Mouse (Mus musculus): ENCODE measurements at regions not wholly inside any gene's neighbourhood (a gene's known extent, or its start where the extent isn't known, plus 50 kb on each side); places are given as distances from the start of the nearest gene placed in this dataset.
A peak's percentile ranks its signal among the peaks of the same experiment; 100 is the strongest.
"Not testable (repeated sequence)": the region's sequence is repeated elsewhere in the genome, so short reads cannot be mapped to it uniquely, and the experiment has no call there.

DNA sequence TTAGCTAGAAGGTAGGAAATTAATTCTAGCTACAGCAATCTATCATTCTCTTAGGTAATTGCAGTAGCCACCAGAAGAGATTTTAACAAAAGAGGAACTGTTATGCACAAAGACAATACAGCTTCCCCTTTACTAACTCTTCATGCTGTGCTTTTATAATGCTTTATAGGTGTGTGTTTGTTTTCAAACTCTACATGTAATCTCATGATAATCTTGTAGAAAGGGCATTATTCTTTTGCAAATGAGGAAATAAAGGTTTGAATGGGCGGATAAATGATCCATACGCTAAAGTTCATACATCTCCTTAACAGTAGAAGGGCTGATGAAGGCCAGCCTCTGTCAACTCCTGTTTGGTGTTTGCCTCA lies 273.8 kb upstream of the Pfkp start:
- peaks cover 7% of the 10 kb centered on the region; the same call in 1 of the 2 replicates for H3K27me3 ChIP-seq (ENCODE audit: insufficient read depth, low read length)
- peaks cover 23% of the 10 kb centered on the region for H3K9me3 ChIP-seq (ENCODE audit: low read length)
- peaks cover 13% of the 10 kb centered on the region for H3K4me1 ChIP-seq (replicated peaks; ENCODE audit: low read depth, low read length)
- H3K36me3 ChIP-seq (ENCODE audit: insufficient read depth, low read length): no peaks in the 10 kb centered on the region
- TF ChIP-seq NANOG (IDR thresholded peaks at IDR 0.05; ENCODE audit: borderline replicate concordance, low read length) (peak; percentile 96), CTCF (conservative IDR thresholded peaks at IDR 0.05; ENCODE audit: low read length) (no peak), POU5F1 (IDR thresholded peaks at IDR 0.05; ENCODE audit: borderline replicate concordance, low read length) (peak; percentile 85)
- no peak overlapping the region for H3K4me3 ChIP-seq (replicated peaks; ENCODE audit: low read length)

DNA sequence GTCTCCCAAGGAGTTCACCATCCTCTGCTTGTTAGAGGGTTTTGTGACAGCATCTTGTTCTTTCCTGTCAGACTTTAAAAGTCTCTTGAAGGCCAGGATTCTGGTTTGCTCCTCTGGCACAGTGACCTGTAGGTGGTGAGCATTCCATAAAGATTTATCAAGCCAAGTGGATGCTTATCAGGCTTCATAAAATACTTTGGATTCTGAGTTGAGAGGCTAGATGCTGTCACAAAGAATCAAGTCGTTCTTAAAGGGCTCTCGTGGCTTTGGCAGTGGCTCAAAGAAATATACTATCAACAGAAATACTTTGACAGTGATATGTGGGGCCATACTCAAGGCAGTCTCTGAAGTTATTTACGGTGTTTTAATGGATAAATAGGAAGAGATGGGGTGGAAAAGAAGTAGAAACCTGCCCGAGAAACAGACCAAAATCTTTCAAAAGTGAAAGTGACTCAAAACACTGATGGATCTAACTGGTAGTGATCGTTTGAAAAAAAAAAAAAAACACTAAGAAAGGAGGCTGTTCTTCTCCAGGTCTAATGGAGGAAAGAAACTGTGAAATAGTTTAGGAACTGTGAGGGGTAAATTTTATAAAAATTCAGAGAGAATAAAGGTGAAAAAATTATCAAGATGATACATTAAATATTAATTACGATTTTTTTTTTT lies 273.2 kb upstream of the Pfkp start:
- H3K4me1 ChIP-seq (replicated peaks; ENCODE audit: low read depth, low read length): peaks cover 13% of the 10 kb centered on the region
- no peak overlapping the region for H3K4me3 ChIP-seq (replicated peaks; ENCODE audit: low read length)
- peaks cover 23% of the 10 kb centered on the region for H3K9me3 ChIP-seq (ENCODE audit: low read length)
- H3K36me3 ChIP-seq (ENCODE audit: insufficient read depth, low read length): no peaks in the 10 kb centered on the region
- peaks cover 7% of the 10 kb centered on the region; the same call in 1 of the 2 replicates for H3K27me3 ChIP-seq (ENCODE audit: insufficient read depth, low read length)
- no peak for TF ChIP-seq CTCF (conservative IDR thresholded peaks at IDR 0.05; ENCODE audit: low read length)
- TF ChIP-seq NANOG (IDR thresholded peaks at IDR 0.05; ENCODE audit: borderline replicate concordance, low read length): no peak
- no peak for TF ChIP-seq POU5F1 (IDR thresholded peaks at IDR 0.05; ENCODE audit: borderline replicate concordance, low read length)

DNA sequence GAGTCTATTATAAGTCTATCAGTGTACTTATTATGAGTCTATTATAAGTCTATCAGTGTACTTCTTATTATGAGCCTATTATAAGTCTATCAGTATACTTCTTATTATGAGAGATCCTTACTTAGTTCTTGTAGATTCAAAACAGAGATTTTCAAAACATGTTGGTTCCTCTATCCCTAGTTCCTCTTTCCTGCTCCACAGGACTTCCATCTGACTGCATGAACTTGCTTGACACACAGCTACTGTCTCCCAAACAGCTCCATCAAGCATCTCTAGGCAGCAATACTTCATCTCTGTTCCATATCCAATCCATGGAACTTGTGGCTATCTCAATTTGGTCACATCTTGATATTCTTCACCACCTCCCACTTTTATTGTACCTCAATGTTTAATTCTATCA lies 257.4 kb upstream of the Pfkp start:
- Histone ChIP-seq H3K4me1 (replicated peaks; ENCODE audit: low read depth, low read length) (no peaks in the 10 kb centered on the region), H3K4me3 (replicated peaks; ENCODE audit: low read length) (no peak overlapping the region), H3K9me3 (ENCODE audit: low read length) (no peaks in the 10 kb centered on the region), H3K36me3 (ENCODE audit: insufficient read depth, low read length) (no peaks in the 10 kb centered on the region), H3K27me3 (ENCODE audit: insufficient read depth, low read length) (no peaks in the 10 kb centered on the region)
- TF ChIP-seq CTCF (conservative IDR thresholded peaks at IDR 0.05; ENCODE audit: low read length): no peak
- no peak for TF ChIP-seq NANOG (IDR thresholded peaks at IDR 0.05; ENCODE audit: borderline replicate concordance, low read length)
- TF ChIP-seq POU5F1 (IDR thresholded peaks at IDR 0.05; ENCODE audit: borderline replicate concordance, low read length): no peak

DNA sequence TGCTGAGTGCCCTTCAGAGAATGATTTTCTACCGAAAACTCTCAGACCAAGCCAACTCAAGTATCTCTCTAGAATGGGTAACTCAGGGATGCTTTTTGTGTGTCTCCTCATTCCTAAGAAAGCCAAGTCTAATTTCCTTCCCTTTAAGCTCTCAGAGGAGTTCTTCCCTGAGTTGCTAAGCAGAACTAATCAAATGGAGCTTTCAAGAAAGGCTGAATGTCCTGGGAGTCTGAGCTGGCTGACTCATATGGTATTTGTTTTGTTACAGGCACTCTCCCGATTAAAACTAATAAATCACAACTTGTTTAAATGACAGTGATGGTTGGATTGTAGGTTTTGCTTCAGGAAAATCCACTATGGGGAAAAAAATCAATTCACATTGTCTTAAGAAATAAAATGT lies 253.1 kb upstream of the Pfkp start:
- no peaks in the 10 kb centered on the region for H3K9me3 ChIP-seq (ENCODE audit: low read length)

DNA sequence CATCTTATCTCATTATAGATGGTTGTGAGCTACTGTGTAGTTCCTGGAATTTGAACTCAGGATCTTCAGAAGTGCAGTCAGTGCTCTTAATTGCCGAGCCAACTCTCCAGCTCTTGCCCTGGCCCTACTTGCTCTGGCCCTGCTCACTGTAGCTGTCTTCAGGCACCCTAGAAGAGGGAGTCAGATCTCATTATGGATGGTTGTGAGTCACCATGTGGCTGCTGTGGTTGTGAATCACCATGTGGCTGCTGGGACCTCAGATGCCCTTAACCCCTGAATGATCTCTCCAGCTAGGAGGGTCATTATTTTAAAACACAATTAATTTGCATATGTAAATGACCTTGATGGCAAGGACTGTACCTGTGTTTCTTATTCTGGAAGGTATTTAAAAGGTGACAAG lies 249.1 kb upstream of the Pfkp start:
- H3K4me3 ChIP-seq (replicated peaks; ENCODE audit: low read length): no peak overlapping the region
- no peaks in the 10 kb centered on the region for H3K9me3 ChIP-seq (ENCODE audit: low read length)
- TF ChIP-seq NANOG (IDR thresholded peaks at IDR 0.05; ENCODE audit: borderline replicate concordance, low read length) (no peak), POU5F1 (IDR thresholded peaks at IDR 0.05; ENCODE audit: borderline replicate concordance, low read length) (no peak), CTCF (conservative IDR thresholded peaks at IDR 0.05; ENCODE audit: low read length) (no peak)
- H3K4me1 ChIP-seq (replicated peaks; ENCODE audit: low read depth, low read length): peaks cover 30% of the 10 kb centered on the region
- H3K36me3 ChIP-seq (ENCODE audit: insufficient read depth, low read length): no peaks in the 10 kb centered on the region
- H3K27me3 ChIP-seq (ENCODE audit: insufficient read depth, low read length): no peaks in the 10 kb centered on the region

More for the DNA sequence above, 253.1 kb upstream of the Pfkp start:
- Histone ChIP-seq H3K4me3 (replicated peaks; ENCODE audit: low read length) (no peak overlapping the region), H3K36me3 (ENCODE audit: insufficient read depth, low read length) (no peaks in the 10 kb centered on the region), H3K27me3 (ENCODE audit: insufficient read depth, low read length) (no peaks in the 10 kb centered on the region), H3K4me1 (replicated peaks; ENCODE audit: low read depth, low read length) (peaks cover 30% of the 10 kb centered on the region)
- no peak for TF ChIP-seq POU5F1 (IDR thresholded peaks at IDR 0.05; ENCODE audit: borderline replicate concordance, low read length)
- no peak for TF ChIP-seq CTCF (conservative IDR thresholded peaks at IDR 0.05; ENCODE audit: low read length)
- TF ChIP-seq NANOG (IDR thresholded peaks at IDR 0.05; ENCODE audit: borderline replicate concordance, low read length): no peak

DNA sequence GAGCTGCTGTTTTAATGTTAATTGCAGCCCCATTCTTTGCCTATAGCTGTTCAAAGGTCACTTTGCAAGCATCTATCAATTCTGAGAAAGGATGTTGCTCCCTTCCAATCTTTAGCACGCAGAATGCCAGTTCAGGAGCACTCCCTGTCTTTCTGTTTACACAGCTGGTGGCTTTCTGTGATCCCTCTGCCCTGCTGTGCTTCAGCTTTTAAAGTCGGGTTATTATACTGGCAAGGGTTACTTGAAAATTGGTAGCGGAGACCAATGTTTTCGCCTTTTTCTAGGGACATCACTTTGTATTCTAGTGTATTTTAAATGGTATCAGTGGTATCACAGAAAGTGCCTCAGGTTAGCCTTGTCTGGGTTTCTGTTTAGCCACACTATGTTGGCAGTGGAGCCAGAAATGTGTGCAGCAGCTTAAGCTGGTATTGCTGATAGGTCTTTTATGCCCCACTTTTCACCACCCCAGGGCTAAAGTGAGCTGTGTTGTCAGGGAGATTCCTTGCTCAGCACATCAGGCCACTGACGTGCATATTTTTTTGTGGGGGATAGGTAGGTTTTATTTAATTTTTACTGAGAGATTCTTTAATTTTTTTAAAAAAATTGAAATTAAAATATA lies 243.0 kb upstream of the Pfkp start:
- Histone ChIP-seq H3K9me3 (ENCODE audit: low read length) (no peaks in the 10 kb centered on the region), H3K36me3 (ENCODE audit: insufficient read depth, low read length) (no peaks in the 10 kb centered on the region), H3K4me1 (replicated peaks; ENCODE audit: low read depth, low read length) (peaks cover 5% of the 10 kb centered on the region), H3K27me3 (ENCODE audit: insufficient read depth, low read length) (no peaks in the 10 kb centered on the region), H3K4me3 (replicated peaks; ENCODE audit: low read length) (no peak overlapping the region)
- TF ChIP-seq CTCF (conservative IDR thresholded peaks at IDR 0.05; ENCODE audit: low read length) (no peak), POU5F1 (IDR thresholded peaks at IDR 0.05; ENCODE audit: borderline replicate concordance, low read length) (no peak), NANOG (IDR thresholded peaks at IDR 0.05; ENCODE audit: borderline replicate concordance, low read length) (no peak)

DNA sequence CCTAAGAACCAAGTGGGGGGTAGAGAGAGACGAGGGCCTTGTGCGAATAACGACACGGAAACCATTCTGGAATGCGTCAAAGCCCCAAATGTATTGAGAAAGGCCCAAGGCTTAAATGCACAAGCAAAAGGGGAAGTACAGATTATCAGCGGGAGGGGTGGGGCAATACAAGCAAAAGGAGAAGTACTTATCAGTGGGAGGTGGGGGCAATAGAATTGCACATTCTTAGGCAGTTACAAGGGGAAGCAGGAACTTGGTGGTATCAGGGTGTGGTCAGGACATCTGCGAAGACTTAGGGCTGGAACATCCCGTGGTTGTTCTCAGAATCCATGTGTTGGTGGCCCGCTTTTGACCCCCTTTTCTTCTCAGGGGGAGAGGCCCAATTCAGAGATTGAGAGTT lies 240.9 kb upstream of the Pfkp start:
- not testable (repeated sequence) for H3K27me3 ChIP-seq (ENCODE audit: insufficient read depth, low read length); H3K36me3 ChIP-seq (ENCODE audit: insufficient read depth, low read length); H3K9me3 ChIP-seq (ENCODE audit: low read length); H3K4me3 ChIP-seq (replicated peaks; ENCODE audit: low read length); H3K4me1 ChIP-seq (replicated peaks; ENCODE audit: low read depth, low read length)

DNA sequence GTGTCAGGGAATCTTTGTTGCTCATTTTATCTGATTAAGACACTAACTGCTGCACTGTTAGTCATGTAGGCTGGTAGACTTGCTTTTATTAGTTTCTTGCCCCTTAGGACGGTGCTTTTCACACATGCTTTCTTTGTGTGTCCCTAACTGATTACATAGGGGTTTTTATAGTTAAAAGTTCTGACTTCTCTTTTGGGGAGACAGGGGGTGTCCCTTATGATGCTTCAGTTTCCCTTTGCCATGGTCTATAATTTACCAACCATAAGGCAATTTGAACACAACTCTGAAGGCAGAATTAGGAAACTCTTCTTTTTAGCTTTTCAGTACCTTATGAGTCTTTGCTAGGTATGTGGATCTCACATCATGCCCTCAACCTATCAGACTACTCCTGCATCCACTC lies 239.8 kb upstream of the Pfkp start:
- peaks cover 5% of the 10 kb centered on the region for H3K4me1 ChIP-seq (replicated peaks; ENCODE audit: low read depth, low read length)
- no peak overlapping the region for H3K4me3 ChIP-seq (replicated peaks; ENCODE audit: low read length)
- peaks cover 9% of the 10 kb centered on the region for H3K9me3 ChIP-seq (ENCODE audit: low read length)
- TF ChIP-seq NANOG (IDR thresholded peaks at IDR 0.05; ENCODE audit: borderline replicate concordance, low read length) (no peak), CTCF (conservative IDR thresholded peaks at IDR 0.05; ENCODE audit: low read length) (no peak), POU5F1 (IDR thresholded peaks at IDR 0.05; ENCODE audit: borderline replicate concordance, low read length) (no peak)
- no peaks in the 10 kb centered on the region for H3K36me3 ChIP-seq (ENCODE audit: insufficient read depth, low read length)
- H3K27me3 ChIP-seq (ENCODE audit: insufficient read depth, low read length): no peaks in the 10 kb centered on the region
